Mouse (Mus musculus) megakaryocyte, embryonic 14.5 days (primary cell): ENCODE measurements around the gene Atp5f1. TPM values are rescaled to one million over a fixed set of nuclear protein-coding genes. Genes with fewer than 3 reads are reported as not detected.
"Not testable (repeated sequence)": the region's sequence is repeated elsewhere in the genome, so short reads cannot be mapped to it uniquely, and the experiment has no call there.

Experiments used
- H3K27me3 ChIP-seq: replicated peaks from 2 replicates; pipeline ENCODE3; 2012; ENCODE audit warnings: inconsistent platforms
- H3K36me3 ChIP-seq: replicated peaks from 2 replicates; pipeline ENCODE3; 2012; ENCODE audit warnings: low read length, inconsistent platforms, mixed read lengths
- H3K4me1 ChIP-seq: 2 replicates; pipeline ENCODE4 v1.6.1; 2012; ENCODE audit warnings: inconsistent platforms
- H3K4me3 ChIP-seq: replicated peaks from 2 replicates; pipeline ENCODE3; 2012; ENCODE audit warnings: moderate library complexity, mild to moderate bottlenecking, inconsistent platforms
- H3K9me3 ChIP-seq: 2 replicates; pipeline ENCODE4 v1.6.1; 2012; ENCODE audit warnings: inconsistent platforms
- FLI1 ChIP-seq: IDR thresholded peaks from 2 replicates; pipeline ENCODE4 v1.6.1; 2012; ENCODE audit warnings: low read length, inconsistent platforms, mixed read lengths
- GATA1 ChIP-seq: IDR thresholded peaks from 3 replicates; pipeline ENCODE4 v1.6.1; 2012; ENCODE audit warnings: mixed read lengths, low read length, inconsistent platforms, borderline replicate concordance
- polyA plus RNA-seq: library from polyadenylated mRNA; stranded (reverse); fragments of >175 nt; gene quantifications from 2 replicates; pipeline ENCODE4 v1.2.3, GENCODE M21; 2012; ENCODE audit warnings: low replicate concordance; ENCODE audit not compliant: insufficient read depth

The Atp5f1 gene
- polyA plus RNA-seq, 1 experiment = 260 TPM

DNA sequence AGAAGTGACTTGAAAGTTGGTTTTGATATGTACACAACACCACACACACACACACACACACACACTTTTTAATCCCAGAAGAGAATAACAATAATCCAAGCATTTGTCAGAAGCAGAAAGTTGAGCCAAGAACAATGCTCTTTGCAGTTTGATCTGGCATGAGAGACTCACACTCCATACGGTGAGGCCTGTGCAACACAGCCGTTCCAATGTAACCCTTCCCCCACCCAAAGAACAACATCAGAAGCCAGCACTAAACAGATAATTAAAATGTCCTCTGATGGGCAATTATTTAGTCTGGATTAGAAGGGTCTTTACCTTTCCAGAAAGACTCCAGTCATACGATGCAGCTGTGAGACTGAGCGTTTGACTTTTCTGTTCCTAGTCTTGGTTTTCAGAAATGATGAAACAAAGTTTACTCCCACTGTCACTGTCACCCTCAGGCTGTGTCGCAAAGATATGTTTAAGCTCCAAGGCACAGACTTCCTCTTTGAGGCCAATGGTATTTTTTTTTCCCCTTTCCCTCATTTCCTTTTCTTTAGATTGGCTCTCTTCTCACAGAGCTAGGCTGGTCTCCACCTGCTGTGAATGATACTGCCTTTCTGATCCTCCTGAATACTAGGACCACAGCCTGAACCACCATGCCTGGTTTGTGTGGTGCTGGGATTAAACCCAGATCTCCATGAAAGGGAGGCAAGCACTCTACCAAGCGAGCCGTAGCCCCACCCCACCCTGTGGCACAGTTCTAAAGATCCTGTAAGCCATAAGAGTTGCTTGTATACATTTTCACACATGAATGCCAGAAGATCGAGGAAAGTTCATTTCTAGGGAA, 27.4 kb downstream of the Atp5f1 start, which contains the start of gene I830077J02Rik:
Gene I830077J02Rik (minus strand): TSS at position 425 of the 832 bp plus-strand sequence.
- Histone ChIP-seq H3K4me3 (peak within 1 kb of the TSS; percentile 94), H3K27me3 (no peaks in the 10 kb centered on the region), H3K9me3 (no peaks in the 10 kb centered on the region), H3K36me3 (peaks cover 61% of the 10 kb centered on the region), H3K4me1 (peaks cover 74% of the 10 kb centered on the region)
- TF ChIP-seq GATA1 = peak; percentile 52; the same call in 1 of the 3 replicates
- TF ChIP-seq FLI1 = 0 out of 2 replicates have a peak, but pooled peaks have one; percentile 43

DNA sequence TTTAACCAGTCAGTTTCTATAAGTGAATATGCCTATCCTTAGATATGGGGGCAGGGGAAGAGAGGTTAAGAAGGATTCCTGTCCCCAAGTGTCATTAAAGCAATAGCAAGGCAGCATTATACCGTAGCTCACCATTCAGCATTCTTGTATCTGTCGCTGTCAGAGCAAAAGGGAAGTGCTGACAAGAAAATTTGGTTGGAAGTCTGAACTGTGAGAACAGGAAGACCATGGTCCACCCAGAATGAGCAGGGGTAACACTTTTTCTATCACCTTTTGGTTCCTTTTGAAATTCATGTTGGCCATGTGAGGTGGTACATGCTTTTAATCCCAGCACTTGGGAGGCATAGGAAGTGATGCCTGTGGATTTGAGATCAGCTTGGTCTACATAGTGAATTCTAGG, 28.8 kb downstream of the Atp5f1 start:
- TF ChIP-seq FLI1 (no peak), GATA1 (no peak)
- H3K36me3 ChIP-seq = peaks cover 61% of the 10 kb centered on the region
- H3K4me1 ChIP-seq = peaks cover 74% of the 10 kb centered on the region
- no peaks in the 10 kb centered on the region for H3K27me3 ChIP-seq
- H3K4me3 ChIP-seq = peak overlapping the region; percentile 94
- H3K9me3 ChIP-seq = no peaks in the 10 kb centered on the region

DNA sequence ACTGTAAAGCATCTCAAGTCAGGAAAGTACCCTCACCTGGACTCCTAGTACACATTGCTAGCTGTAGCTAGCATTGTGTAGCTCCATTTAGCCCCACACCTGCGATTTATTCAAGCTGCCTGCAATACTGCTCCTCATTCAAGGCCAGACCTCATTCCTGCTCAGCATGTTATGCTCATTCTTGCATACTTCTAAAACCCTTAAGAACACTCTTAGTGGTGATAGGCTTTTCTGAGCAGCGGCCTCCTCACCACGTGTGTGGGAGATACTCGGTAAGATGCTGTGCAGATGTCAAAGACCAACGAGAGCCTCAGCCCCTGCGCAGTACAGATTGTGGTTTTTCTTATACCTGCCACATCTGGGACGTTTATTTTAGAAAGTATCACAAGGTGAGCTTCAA, 30.1 kb downstream of the Atp5f1 start:
- Histone ChIP-seq H3K36me3 (peaks cover 73% of the 10 kb centered on the region), H3K9me3 (no peaks in the 10 kb centered on the region), H3K4me1 (peaks cover 74% of the 10 kb centered on the region), H3K4me3 (peak overlapping the region; percentile 92), H3K27me3 (no peaks in the 10 kb centered on the region)
- TF ChIP-seq FLI1 = no peak
- no peak for TF ChIP-seq GATA1

DNA sequence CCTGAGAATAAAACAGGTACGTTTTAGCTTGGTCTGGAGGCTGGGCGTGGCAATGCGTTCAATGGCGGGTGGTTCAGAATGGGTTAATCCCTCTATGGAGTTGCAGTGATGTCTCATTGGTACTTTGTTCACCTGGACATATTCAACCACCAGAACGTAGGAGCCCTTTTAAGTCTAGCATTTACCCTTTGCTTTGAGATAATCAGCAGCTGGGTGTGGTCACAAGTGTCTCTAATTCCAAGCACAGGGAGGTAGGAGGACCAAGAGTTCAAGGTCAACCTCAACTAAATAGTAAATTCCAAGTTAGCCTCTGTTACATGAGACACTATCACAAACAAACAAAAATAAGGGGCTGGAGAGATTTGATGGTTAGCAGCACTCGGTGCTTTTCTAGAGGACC, 31.1 kb downstream of the Atp5f1 start:
- H3K4me3 ChIP-seq = peak overlapping the region; percentile 92
- H3K9me3 ChIP-seq = no peaks in the 10 kb centered on the region
- no peaks in the 10 kb centered on the region for H3K27me3 ChIP-seq
- H3K4me1 ChIP-seq = peaks cover 74% of the 10 kb centered on the region
- no peak for TF ChIP-seq FLI1
- no peak for TF ChIP-seq GATA1
- H3K36me3 ChIP-seq = peaks cover 76% of the 10 kb centered on the region

DNA sequence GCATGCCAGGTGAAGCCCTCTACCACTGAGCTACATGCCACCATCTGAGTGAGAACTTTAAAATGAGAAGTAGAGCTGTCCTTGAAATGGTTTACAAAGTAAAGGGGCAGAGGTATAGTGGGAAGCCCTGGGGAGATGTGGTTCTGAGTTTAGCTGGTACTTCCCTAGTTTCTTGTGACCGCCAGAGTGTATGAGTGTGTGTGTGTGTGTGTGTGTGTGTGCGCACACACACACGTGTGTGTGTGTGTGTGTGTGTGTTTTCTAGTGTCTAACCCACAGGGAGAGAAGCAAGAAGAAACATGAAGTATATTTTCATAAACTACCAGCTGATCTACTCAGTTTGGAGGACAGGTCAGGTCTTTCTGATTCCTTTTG, 31.7 kb downstream of the Atp5f1 start:
- H3K4me1 ChIP-seq = peaks cover 79% of the 10 kb centered on the region
- peaks cover 80% of the 10 kb centered on the region for H3K36me3 ChIP-seq
- peak overlapping the region; percentile 92 for H3K4me3 ChIP-seq
- no peaks in the 10 kb centered on the region for H3K27me3 ChIP-seq
- no peaks in the 10 kb centered on the region for H3K9me3 ChIP-seq
- TF ChIP-seq FLI1 (no peak), GATA1 (no peak)

DNA sequence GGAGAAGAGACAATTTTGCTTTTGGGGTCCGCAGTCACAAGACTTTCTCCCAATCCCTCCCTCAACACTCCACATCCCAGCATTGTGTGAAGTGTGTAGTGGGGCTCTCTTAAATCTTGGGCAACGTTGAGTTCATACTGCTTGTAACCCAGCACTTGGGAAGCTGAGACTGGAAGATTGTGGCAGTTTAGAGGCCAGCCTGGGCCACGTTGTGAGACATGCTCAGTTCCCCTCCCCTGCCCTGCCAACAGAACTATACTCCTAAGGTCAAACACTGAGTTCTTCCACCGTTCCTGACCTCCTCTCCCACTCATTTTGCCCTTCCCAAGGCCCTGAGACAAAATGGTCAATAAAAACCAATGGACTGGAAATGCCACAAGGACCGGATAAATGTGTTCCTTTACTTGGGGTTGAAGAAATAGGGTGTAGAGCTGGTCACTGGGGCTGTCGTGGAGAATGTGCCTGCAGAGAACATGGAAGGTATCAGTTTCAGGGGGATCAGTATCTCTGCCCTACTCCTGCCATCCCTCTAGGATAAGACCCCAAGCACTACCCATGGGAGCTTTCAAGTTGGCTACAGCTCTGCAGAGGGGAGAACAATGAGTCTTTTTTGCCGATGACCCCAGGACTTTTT, 32.2 kb downstream of the Atp5f1 start:
- TF ChIP-seq GATA1 (no peak), FLI1 (no peak)
- peaks cover 80% of the 10 kb centered on the region for H3K4me1 ChIP-seq
- no peaks in the 10 kb centered on the region for H3K27me3 ChIP-seq
- peak overlapping the region; percentile 92 for H3K4me3 ChIP-seq
- no peaks in the 10 kb centered on the region for H3K9me3 ChIP-seq
- H3K36me3 ChIP-seq = peaks cover 85% of the 10 kb centered on the region

DNA sequence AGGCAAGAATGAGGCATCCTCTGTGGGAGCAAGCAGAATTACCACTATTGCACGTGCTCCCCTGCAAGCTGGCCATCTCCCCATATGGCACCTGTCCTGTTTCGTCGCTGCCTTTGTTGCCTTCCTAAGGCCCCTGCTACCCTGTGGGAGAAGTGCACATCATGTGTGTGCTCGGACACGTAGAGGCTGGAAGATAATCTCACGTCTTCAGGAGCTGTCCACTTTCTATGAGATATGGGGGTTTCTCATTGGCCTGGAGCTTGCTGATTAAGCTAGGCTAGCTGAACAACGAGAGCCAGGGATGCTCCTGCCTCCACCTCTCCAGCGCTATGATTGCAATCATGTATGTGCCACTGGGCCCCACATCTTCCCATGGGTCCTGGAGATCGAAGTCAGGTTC, 35.3 kb downstream of the Atp5f1 start:
- Histone ChIP-seq H3K9me3 (no peaks in the 10 kb centered on the region), H3K4me3 (peak overlapping the region; percentile 85), H3K36me3 (peaks cover 91% of the 10 kb centered on the region), H3K27me3 (no peaks in the 10 kb centered on the region), H3K4me1 (peaks cover 99% of the 10 kb centered on the region)
- no peak for TF ChIP-seq GATA1
- no peak for TF ChIP-seq FLI1

DNA sequence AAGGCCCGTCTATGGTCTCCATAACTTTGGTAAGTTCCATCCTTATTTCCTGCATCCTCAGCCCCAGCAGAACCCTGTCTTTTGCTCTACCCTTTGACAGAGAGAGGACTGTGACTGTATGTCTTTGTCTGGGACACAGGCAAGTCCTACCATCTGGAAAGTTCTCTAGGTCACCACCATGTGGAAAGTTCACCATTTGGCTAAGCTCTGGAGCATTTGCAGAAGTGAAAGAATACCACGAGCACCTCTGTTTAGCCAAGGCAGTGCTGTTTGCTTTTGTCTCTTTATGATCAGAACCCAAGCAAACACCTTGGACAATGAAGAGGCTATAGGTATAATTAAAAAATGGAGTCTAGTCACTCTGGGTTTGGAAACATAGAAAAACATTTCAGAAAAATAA, 37.9 kb downstream of the Atp5f1 start:
- Histone ChIP-seq H3K36me3 (peaks cover 86% of the 10 kb centered on the region), H3K4me1 (peaks cover 99% of the 10 kb centered on the region), H3K4me3 (no peak overlapping the region), H3K9me3 (no peaks in the 10 kb centered on the region), H3K27me3 (no peaks in the 10 kb centered on the region)
- TF ChIP-seq FLI1 (no peak), GATA1 (no peak)

DNA sequence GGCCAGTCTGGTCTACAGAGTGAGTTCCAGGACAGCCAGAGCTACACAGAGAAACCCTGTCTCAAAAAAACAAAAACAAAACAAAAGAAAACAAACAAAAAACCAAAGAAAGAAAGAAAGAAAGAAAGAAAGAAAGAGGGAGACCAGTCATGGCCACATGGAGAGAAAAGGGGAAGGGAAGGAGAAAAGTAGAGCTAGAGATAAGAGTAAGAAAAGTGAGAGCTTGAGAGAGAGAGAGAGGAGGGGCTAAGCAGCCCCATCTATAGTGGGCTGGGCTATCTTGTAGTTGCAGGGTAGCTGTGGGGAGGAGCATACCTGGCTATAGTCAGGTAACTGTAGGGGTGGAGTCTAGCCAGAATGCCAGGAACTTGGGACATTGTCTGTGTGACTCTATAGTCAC, 39.2 kb downstream of the Atp5f1 start:
- Histone ChIP-seq H3K4me1 (peaks cover 99% of the 10 kb centered on the region), H3K36me3 (peaks cover 78% of the 10 kb centered on the region)
- H3K4me3 ChIP-seq, H3K27me3 ChIP-seq, H3K9me3 ChIP-seq: not testable (repeated sequence)

DNA sequence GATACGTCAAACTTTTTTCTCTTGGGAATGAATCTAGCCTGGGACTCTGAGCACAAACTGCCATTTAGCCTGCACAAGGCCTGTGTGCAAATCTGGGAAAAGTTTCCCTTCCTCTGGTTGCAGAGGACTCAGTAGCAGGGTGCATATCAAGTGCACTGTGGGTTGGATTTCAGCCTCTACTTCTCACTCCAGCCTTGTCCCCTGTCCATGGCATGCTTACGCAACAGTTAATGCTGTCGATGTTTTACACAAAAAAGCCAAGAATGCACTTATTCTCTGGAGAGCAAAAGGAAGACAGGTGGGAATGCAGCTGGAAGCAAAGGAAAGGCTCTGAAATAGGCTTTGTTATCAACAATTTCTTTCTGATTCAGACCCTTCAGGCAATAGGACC, 41.5 kb downstream of the Atp5f1 start:
- H3K4me1 ChIP-seq = peaks cover 99% of the 10 kb centered on the region

More for the DNA sequence above, 41.5 kb downstream of the Atp5f1 start:
- Histone ChIP-seq H3K4me3 (peak overlapping the region; percentile 77), H3K27me3 (no peaks in the 10 kb centered on the region), H3K9me3 (no peaks in the 10 kb centered on the region), H3K36me3 (peaks cover 77% of the 10 kb centered on the region)
- TF ChIP-seq GATA1 (no peak), FLI1 (no peak)
